Mouse (Mus musculus) olfactory bulb, adult 2 months (tissue): ENCODE measurements around the gene Gm9944. TPM values are rescaled to one million over a fixed set of nuclear protein-coding genes. Genes with fewer than 3 reads are reported as not detected.

Source experiments
- H3K27ac ChIP-seq: fragments of 200-500 bp; 2 replicates; pipeline ENCODE4 v1.5.1; 2012; ENCODE audit warnings: low read depth, low read length; ENCODE audit not compliant: insufficient read depth
- H3K4me1 ChIP-seq: fragments of 200-500 bp; 2 replicates; pipeline ENCODE4 v1.6.1; 2012; ENCODE audit warnings: low read length; ENCODE audit not compliant: control insufficient read depth, insufficient read depth
- H3K4me3 ChIP-seq: fragments of 200-500 bp; 2 replicates; pipeline ENCODE4 v1.5.1; 2012; ENCODE audit warnings: mild to moderate bottlenecking, low read depth, low read length, moderate library complexity; ENCODE audit not compliant: insufficient read depth
- CTCF ChIP-seq: fragments of 200-500 bp; IDR thresholded peaks from 2 replicates; pipeline ENCODE4 v1.5.1; 2012; ENCODE audit warnings: low read depth, mild to moderate bottlenecking, low read length, moderate library complexity; ENCODE audit not compliant: insufficient read depth
- POLR2A ChIP-seq: fragments of 200-500 bp; IDR thresholded peaks from 2 replicates; pipeline ENCODE4 v1.6.1; 2012; ENCODE audit warnings: mild to moderate bottlenecking, low read depth, low read length, moderate library complexity; ENCODE audit not compliant: insufficient read depth
- WGBS: fragments of 180-500 bp; shearing (Covaris S2); methylation state at CpG from one replicate; pipeline ENCODE4 v1.1.7; 2018; 5-methylcytosine and 5-hydroxymethylcytosine counted together
- polyA plus RNA-seq: library from polyadenylated mRNA; stranded (reverse); fragments of >200 nt; gene quantifications from 2 replicates; pipeline ENCODE4 v1.2.4, GENCODE M21; 2012; ENCODE audit warnings: low replicate concordance; ENCODE audit not compliant: missing spikeins, insufficient read depth, insufficient read length

Gene Gm9944
- polyA plus RNA-seq, 1 experiment = not detected

GRCm38 (mm10) chr4:144428868-144429267 lies 24.2 kb downstream of the Gm9944 start:
- WGBS = 19% methylated on average over 3 of the region's 3 CpGs
- Histone ChIP-seq H3K4me1 (no peaks in the 10 kb centered on the region), H3K4me3 (no peak overlapping the region), H3K27ac (no peak overlapping the region)
- TF ChIP-seq CTCF = no peak
- no peak for TF ChIP-seq POLR2A

DNA sequence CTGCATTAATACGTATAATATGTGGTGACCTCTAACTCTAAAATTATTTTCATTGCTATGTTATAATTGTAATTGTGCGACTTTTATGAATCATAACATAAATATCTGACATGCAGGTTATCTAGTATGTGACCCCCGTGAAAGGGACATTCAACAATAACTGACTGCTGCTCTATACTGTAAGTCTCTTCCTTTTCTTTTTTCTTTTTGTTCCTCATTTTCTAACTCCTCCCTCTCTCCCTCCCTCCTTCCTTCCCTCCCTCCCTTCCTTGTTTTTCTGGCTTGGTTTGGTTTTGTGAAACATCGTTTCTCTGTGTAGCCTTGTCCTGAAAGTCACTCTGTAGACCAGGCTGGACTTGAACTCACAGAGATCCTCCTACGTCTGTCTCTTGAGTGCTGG lies 28.5 kb downstream of the Gm9944 start:
- Histone ChIP-seq H3K4me1 (no peaks in the 10 kb centered on the region), H3K27ac (no peak overlapping the region), H3K4me3 (no peak overlapping the region)
- 76% methylated on average over 5 of the region's 5 CpGs for WGBS
- TF ChIP-seq POLR2A (no peak), CTCF (no peak)

DNA sequence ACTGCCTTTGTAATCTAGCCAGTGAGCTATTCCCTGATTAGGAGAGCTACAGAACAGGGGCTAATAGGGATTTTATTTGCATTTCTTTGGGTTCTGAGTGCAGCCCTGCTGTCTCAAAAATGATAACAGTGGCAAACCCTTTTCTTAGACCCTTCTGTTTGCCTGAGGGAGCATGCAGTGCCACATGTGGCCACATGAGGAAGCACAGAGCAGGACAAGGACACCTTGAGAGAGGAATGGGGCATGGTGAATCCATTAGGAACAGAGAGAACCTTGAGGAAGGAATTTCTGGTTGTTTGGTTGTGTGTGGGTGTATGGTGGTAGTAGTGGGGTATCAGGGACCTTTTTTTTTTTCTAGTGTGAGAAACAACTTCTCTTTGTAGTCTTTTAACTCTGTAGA lies 32.5 kb downstream of the Gm9944 start:
- H3K27ac ChIP-seq = no peak overlapping the region
- H3K4me3 ChIP-seq = no peak overlapping the region
- TF ChIP-seq CTCF (no peak), POLR2A (no peak)
- no peaks in the 10 kb centered on the region for H3K4me1 ChIP-seq

GRCm38 (mm10) chr4:144408290-144408689 lies 44.8 kb downstream of the Gm9944 start, which contains the start of gene Pramef12:
TSS of gene Pramef12 (minus strand) at chr4:144408464.
- TF ChIP-seq CTCF (no peak), POLR2A (no peak)

GRCm38 (mm10) chr4:144406261-144406660 lies 46.9 kb downstream of the Gm9944 start:
- Histone ChIP-seq H3K27ac (no peak overlapping the region), H3K4me1 (no peaks in the 10 kb centered on the region), H3K4me3 (no peak overlapping the region)
- WGBS = 45% methylated on average over 3 of the region's 3 CpGs
- no peak for TF ChIP-seq CTCF
- TF ChIP-seq POLR2A = no peak

More at GRCm38 (mm10) chr4:144408290-144408689, 44.8 kb downstream of the Gm9944 start, which contains the start of gene Pramef12:
- H3K4me3 ChIP-seq = no peak within 1 kb of the TSS
- whole genome bisulfite sequencing = 81% methylated on average over 9 of the region's 9 CpGs
- no peaks in the 10 kb centered on the region for H3K4me1 ChIP-seq
- H3K27ac ChIP-seq = no peak within 1 kb of the TSS

GRCm38 (mm10) chr4:144404456-144405086 lies 48.5 kb downstream of the Gm9944 start:
- H3K27ac ChIP-seq = no peak overlapping the region
- no peak overlapping the region for H3K4me3 ChIP-seq
- no peaks in the 10 kb centered on the region for H3K4me1 ChIP-seq
- WGBS = 9% methylated on average over 17 of the region's 17 CpGs
- TF ChIP-seq CTCF (no peak), POLR2A (no peak)

Other genes starting within 250 kb of the Gm9944 start
- gene C87977, start 240.0 kb downstream of the Gm9944 start, polyA plus RNA-seq = not detected in 2 replicates
- not detected in 2 replicates for gene Pramel5, start 172.8 kb downstream of the Gm9944 start, polyA plus RNA-seq
- not detected in 2 replicates for gene Gm13128, start 123.1 kb downstream of the Gm9944 start, polyA plus RNA-seq
- gene Gm13119, start 95.4 kb downstream of the Gm9944 start, polyA plus RNA-seq = not detected in 2 replicates
- not detected in 2 replicates for gene Pramef20, start 75.4 kb downstream of the Gm9944 start, polyA plus RNA-seq
- not detected in 2 replicates for gene Pramef12, start 44.9 kb downstream of the Gm9944 start, polyA plus RNA-seq
- not detected in 2 replicates for gene 1700012P22Rik, start 14.5 kb downstream of the Gm9944 start, polyA plus RNA-seq
- gene Aadacl3, start 10.4 kb upstream of the Gm9944 start, polyA plus RNA-seq = not detected in 2 replicates
- gene 9430007A20Rik, start 66.5 kb upstream of the Gm9944 start, polyA plus RNA-seq = not detected in 2 replicates
- not detected in 2 replicates for gene Gm13124, start 111.8 kb upstream of the Gm9944 start, polyA plus RNA-seq
- not detected in 2 replicates for gene Aadacl4, start 160.4 kb upstream of the Gm9944 start, polyA plus RNA-seq
- gene Gm436, start 233.1 kb upstream of the Gm9944 start, polyA plus RNA-seq = not detected in 2 replicates